ENCODE assay signal across 19 mouse cellular contexts in the genomic region with DNA sequence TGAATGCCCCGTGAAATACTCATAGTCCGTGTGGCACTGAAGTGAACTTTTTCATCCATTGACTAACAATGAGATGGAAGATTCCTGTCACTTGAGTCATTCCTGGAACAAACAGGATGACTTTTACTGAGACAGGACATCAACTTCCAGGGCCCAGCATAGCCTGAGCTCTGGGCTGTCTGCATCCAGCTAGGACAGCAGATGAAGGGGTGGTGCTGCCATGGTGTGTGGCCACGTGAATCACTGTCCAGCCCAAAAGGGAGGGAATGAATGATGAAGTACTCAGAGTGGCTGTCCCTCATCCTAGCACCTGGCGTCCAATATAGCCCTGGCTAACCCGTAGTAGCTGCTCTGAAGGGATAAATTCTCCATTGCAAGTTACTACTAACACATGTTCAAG.
DNase-seq lines count a peak whose midpoint lies in the region; ATAC-seq lines count a peak whose summit lies in the region.
"Had no signal": no experiment of that assay in that cellular context is flagged by ENCODE, and none has a peak within 500 bp of the region (broad histone marks: within the 10 kb centered on the region; RNA-seq: fewer than 3 reads in every experiment).

No protein-coding gene starts in this region.

- no peaks in the 10 kb centered on the region for H3K9me3 ChIP-seq in hindbrain, embryonic 10.5 days
- H3K9me3 ChIP-seq in hindbrain, embryonic 16.5 days (ENCODE audit: control insufficient read depth, low read length), result no peaks in the 10 kb centered on the region
- H3K9me3 ChIP-seq in intestine, embryonic 16.5 days (ENCODE audit: control insufficient read depth, low read length), result no peaks in the 10 kb centered on the region
- H3K9me3 ChIP-seq: embryonic facial prominence, embryonic 13.5 days; forebrain, embryonic 12.5 days; G1E; heart, embryonic 10.5 days; hindbrain, embryonic 13.5 days; intestine, embryonic 15.5 days had no signal

- WGBS in hindbrain, embryonic 10.5 days, result 84% methylated on average over 5 of the region's 5 CpGs
- WGBS in hindbrain, embryonic 16.5 days, result 77% methylated on average over 5 of the region's 5 CpGs
- 90% methylated on average over 5 of the region's 5 CpGs for WGBS in intestine, embryonic 16.5 days

- H3K4me1 ChIP-seq in hindbrain, embryonic 10.5 days (replicated peaks), result peaks cover 46% of the 10 kb centered on the region
- peaks cover 19% of the 10 kb centered on the region for H3K4me1 ChIP-seq in hindbrain, embryonic 16.5 days (ENCODE audit: control insufficient read depth, insufficient read depth, low read depth, low read length)
- no peaks in the 10 kb centered on the region; the same call in 1 of the 2 replicates for H3K4me1 ChIP-seq in intestine, embryonic 16.5 days (ENCODE audit: control insufficient read depth, insufficient read depth, low read length)

- peak overlapping the region; percentile 64; the same call in 1 of the 2 replicates for H3K27ac ChIP-seq in hindbrain, embryonic 10.5 days
- no peak overlapping the region for H3K27ac ChIP-seq in hindbrain, embryonic 16.5 days (ENCODE audit: low read depth, low read length)
- H3K27ac ChIP-seq in intestine, embryonic 16.5 days (ENCODE audit: low read length), result no peak overlapping the region
- H3K27ac ChIP-seq: embryonic facial prominence, embryonic 13.5 days; forebrain, embryonic 12.5 days; heart, embryonic 10.5 days; hindbrain, embryonic 13.5 days; intestine, embryonic 15.5 days had no signal

- no peak overlapping the region for H3K4me2 ChIP-seq in hindbrain, embryonic 16.5 days (ENCODE audit: low read length)
- H3K4me2 ChIP-seq in intestine, embryonic 16.5 days (ENCODE audit: low read depth, low read length), result no peak overlapping the region
- H3K4me2 ChIP-seq: embryonic facial prominence, embryonic 13.5 days; forebrain, embryonic 12.5 days; hindbrain, embryonic 13.5 days; intestine, embryonic 15.5 days had no signal

- no peaks in the 10 kb centered on the region for H3K27me3 ChIP-seq in hindbrain, embryonic 10.5 days (ENCODE audit: insufficient read depth, poor library complexity, severe bottlenecking)
- H3K27me3 ChIP-seq in hindbrain, embryonic 16.5 days (replicated peaks; ENCODE audit: control insufficient read depth, insufficient read depth, low read length), result no peaks in the 10 kb centered on the region
- H3K27me3 ChIP-seq in intestine, embryonic 16.5 days (replicated peaks; ENCODE audit: control insufficient read depth, insufficient read depth, low read length), result no peaks in the 10 kb centered on the region
- H3K27me3 ChIP-seq: embryonic facial prominence, embryonic 13.5 days; forebrain, embryonic 12.5 days; hindbrain, embryonic 13.5 days; intestine, embryonic 15.5 days had no signal

- H3K4me3 ChIP-seq in hindbrain, embryonic 10.5 days, result no peak overlapping the region
- H3K4me3 ChIP-seq in hindbrain, embryonic 16.5 days (ENCODE audit: low read length), result no peak overlapping the region
- H3K4me3 ChIP-seq in intestine, embryonic 16.5 days (ENCODE audit: low read length), result no peak overlapping the region
- H3K4me3 ChIP-seq: embryonic facial prominence, embryonic 13.5 days; forebrain, embryonic 12.5 days; heart, embryonic 10.5 days; hindbrain, embryonic 13.5 days; intestine, embryonic 15.5 days had no signal

- DNase-seq in adrenal gland, adult (ENCODE audit: inconsistent age in 2 of 2, low spot score in 1 of 2), result peak; percentile 67 to 78
- DNase-seq in adrenal gland, postnatal 10 days, result no peak
- DNase-seq in hindbrain, embryonic 10.5 days (ENCODE audit: low spot score), result no peak
- DNase-seq in 3134 (ENCODE audit: extremely low read depth, insufficient read length, low spot score), result peak; percentile 79
- peak; percentile 78 for DNase-seq in Muller cell, postnatal 12 days (ENCODE audit: inconsistent ontology term)
- no peak for DNase-seq in urinary bladder, postnatal 36 days (ENCODE audit: low spot score in 2 of 2)
- DNase-seq: cerebellum, adult 18-20 months; cerebellum, adult 9-11 months; cerebellum, postnatal 36 days; gastrocnemius, postnatal 10 days had no signal

- no peak overlapping the region for H3K9ac ChIP-seq in hindbrain, embryonic 16.5 days (ENCODE audit: low read depth, low read length)
- no peak overlapping the region for H3K9ac ChIP-seq in intestine, embryonic 16.5 days (ENCODE audit: low read depth, low read length)
- H3K9ac ChIP-seq: embryonic facial prominence, embryonic 13.5 days; forebrain, embryonic 12.5 days; hindbrain, embryonic 13.5 days; intestine, embryonic 15.5 days had no signal

- ATAC-seq in hindbrain, embryonic 16.5 days, result no peak
- ATAC-seq in intestine, embryonic 16.5 days, result no peak
- ATAC-seq: forebrain, embryonic 16.5 days; intestine, embryonic 15.5 days had no signal

- peaks cover 27% of the 10 kb centered on the region for H3K36me3 ChIP-seq in hindbrain, embryonic 10.5 days
- no peaks in the 10 kb centered on the region for H3K36me3 ChIP-seq in hindbrain, embryonic 16.5 days (ENCODE audit: control insufficient read depth, insufficient read depth, low read length)
- no peaks in the 10 kb centered on the region for H3K36me3 ChIP-seq in intestine, embryonic 16.5 days (ENCODE audit: control insufficient read depth, insufficient read depth, low read length)
- H3K36me3 ChIP-seq: embryonic facial prominence, embryonic 13.5 days; hindbrain, embryonic 13.5 days; intestine, embryonic 15.5 days had no signal

Comparison
In these comparisons a context has a peak if more than half of its experiments do, and no peak if none do; other contexts are left out.
1. DNase-seq: peak in adrenal gland, adult (2 of 2), 3134 (single experiment) and Muller cell, postnatal 12 days (single experiment); none in adrenal gland, postnatal 10 days (single experiment), hindbrain, embryonic 10.5 days (single experiment) and urinary bladder, postnatal 36 days (0 of 2).